Mouse (Mus musculus): ENCODE measurements around the gene Pisd. TPM values are rescaled to one million over a fixed set of nuclear protein-coding genes. Genes with fewer than 3 reads are reported as not detected.
"Not testable (repeated sequence)": the region's sequence is repeated elsewhere in the genome, so short reads cannot be mapped to it uniquely, and the experiment has no call there.

Pisd gene
- total RNA-seq, 2 experiments from 2014 or later = 28.5 to 29.1 TPM

GRCm38 (mm10) chr5:32747650-32748375, 37.6 kb downstream of the Pisd start:
- DNase-seq = peak; percentile 57 to 61
- intact Hi-C loops (cut with DNase I) = loop anchor here (1.0 kb wide), 2 partner anchors 32 to 160 kb away; no protein-coding TSS in a partner anchor

- intact Hi-C loops (cut with DNase I) = no loop called here
- peak; percentile 81 to 83 for DNase-seq
These were observed 39.5 kb downstream of the Pisd start for GRCm38 (mm10) chr5:32745705-32746655.

GRCm38 (mm10) chr5:32742149-32742548, 43.3 kb downstream of the Pisd start:
- intact Hi-C loops (cut with DNase I) = no loop called here
- DNase-seq = no peak

GRCm38 (mm10) chr5:32741377-32741776, 44.1 kb downstream of the Pisd start:
- intact Hi-C loops (cut with DNase I) = not testable (repeated sequence)

GRCm38 (mm10) chr5:32740850-32741249, 44.6 kb downstream of the Pisd start:
- DNase-seq; intact Hi-C loops (cut with DNase I): not testable (repeated sequence)

More at GRCm38 (mm10) chr5:32741377-32741776, 44.1 kb downstream of the Pisd start:
- DNase-seq = not testable (repeated sequence)

GRCm38 (mm10) chr5:32740138-32740537, 45.3 kb downstream of the Pisd start:
- intact Hi-C loops (cut with DNase I) = no loop called here
- DNase-seq = no peak

- DNase-seq; intact Hi-C loops (cut with DNase I): not testable (repeated sequence)
These were observed 48.7 kb downstream of the Pisd start for GRCm38 (mm10) chr5:32736770-32737169.

- intact Hi-C loops (cut with DNase I) = no loop called here
These were observed 49.7 kb downstream of the Pisd start for GRCm38 (mm10) chr5:32735779-32736178.

GRCm38 (mm10) chr5:32733892-32734291, 51.6 kb downstream of the Pisd start:
- intact Hi-C loops (cut with DNase I); DNase-seq: not testable (repeated sequence)

More at GRCm38 (mm10) chr5:32735779-32736178, 49.7 kb downstream of the Pisd start:
- no peak for DNase-seq

- intact Hi-C loops (cut with DNase I) = no loop called here
- no peak for DNase-seq
These were observed 56.6 kb downstream of the Pisd start for GRCm38 (mm10) chr5:32728851-32729250.

GRCm38 (mm10) chr5:32728300-32728699, 57.1 kb downstream of the Pisd start:
- intact Hi-C loops (cut with DNase I) = no loop called here
- DNase-seq = no peak

- intact Hi-C loops (cut with DNase I); DNase-seq: not testable (repeated sequence)
These were observed 60.0 kb downstream of the Pisd start for GRCm38 (mm10) chr5:32725397-32725796.

GRCm38 (mm10) chr5:32723981-32724380, 61.5 kb downstream of the Pisd start:
- intact Hi-C loops (cut with DNase I) = no loop called here

GRCm38 (mm10) chr5:32722711-32723110, 62.7 kb downstream of the Pisd start:
- DNase-seq; intact Hi-C loops (cut with DNase I): not testable (repeated sequence)

More at GRCm38 (mm10) chr5:32723981-32724380, 61.5 kb downstream of the Pisd start:
- no peak for DNase-seq

GRCm38 (mm10) chr5:32722263-32722662, 63.2 kb downstream of the Pisd start:
- intact Hi-C loops (cut with DNase I) = no loop called here

GRCm38 (mm10) chr5:32721316-32721715, 64.1 kb downstream of the Pisd start:
- no peak for DNase-seq
- intact Hi-C loops (cut with DNase I) = no loop called here

More at GRCm38 (mm10) chr5:32722263-32722662, 63.2 kb downstream of the Pisd start:
- no peak for DNase-seq

- no peak for DNase-seq
- intact Hi-C loops (cut with DNase I) = no loop called here
These were observed 65.0 kb downstream of the Pisd start for GRCm38 (mm10) chr5:32720416-32720815.

GRCm38 (mm10) chr5:32718916-32719315, 66.5 kb downstream of the Pisd start:
- intact Hi-C loops (cut with DNase I) = loop anchor here (5.0 kb wide), 1 partner anchor 128 kb away; no protein-coding TSS in a partner anchor
- DNase-seq = no peak

- DNase-seq = no peak
- intact Hi-C loops (cut with DNase I) = loop anchor here (5.0 kb wide), 1 partner anchor 130 kb away; no protein-coding TSS in a partner anchor
These were observed 67.7 kb downstream of the Pisd start for GRCm38 (mm10) chr5:32717726-32718125.

GRCm38 (mm10) chr5:32713703-32714467, 71.6 kb downstream of the Pisd start:
- intact Hi-C loops (cut with DNase I) = loop anchor here (5.0 kb wide), 3 partner anchors 102 to 318 kb away; partner anchors contain the start of gene Yes1
- peak; percentile 87 to 90 for DNase-seq
